Mouse (Mus musculus): ENCODE measurements around the gene Ankrd54.

DNA sequence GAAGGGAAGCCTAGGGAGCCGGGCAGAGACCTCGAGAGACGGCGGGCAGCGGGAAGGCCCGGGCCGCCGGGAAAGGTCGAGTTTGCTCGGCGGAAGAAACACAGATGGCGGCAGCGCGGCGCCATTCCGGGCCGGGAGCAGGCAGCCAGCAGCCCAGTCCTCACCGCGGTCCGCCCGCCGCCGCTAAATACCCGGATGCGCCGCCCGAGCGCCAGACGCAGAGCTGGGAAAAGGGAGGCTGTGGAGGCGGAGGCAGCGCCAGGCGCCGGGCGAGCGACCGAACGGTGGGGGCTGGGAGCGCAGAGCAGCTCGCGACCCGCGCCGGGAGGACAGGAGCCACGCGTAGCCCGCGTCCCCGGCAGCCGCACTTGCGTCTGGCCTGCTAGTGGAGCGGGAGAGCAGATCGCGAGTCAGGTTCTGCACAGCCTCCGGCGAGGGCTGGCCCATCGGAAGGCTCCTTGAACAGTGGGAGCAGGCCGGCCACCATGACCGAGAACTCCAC, 34.4 kb downstream of the Ankrd54 start, which contains the start of gene H1f0:
- TF ChIP-seq CTCF (IDR thresholded peaks at IDR 0.05; ENCODE audit: low read depth), result no peak
- TF ChIP-seq EP300 (IDR thresholded peaks at IDR 0.05; ENCODE audit: low read depth), result no peak
